Mouse (Mus musculus): ENCODE data around the gene Flrt2.

DNA sequence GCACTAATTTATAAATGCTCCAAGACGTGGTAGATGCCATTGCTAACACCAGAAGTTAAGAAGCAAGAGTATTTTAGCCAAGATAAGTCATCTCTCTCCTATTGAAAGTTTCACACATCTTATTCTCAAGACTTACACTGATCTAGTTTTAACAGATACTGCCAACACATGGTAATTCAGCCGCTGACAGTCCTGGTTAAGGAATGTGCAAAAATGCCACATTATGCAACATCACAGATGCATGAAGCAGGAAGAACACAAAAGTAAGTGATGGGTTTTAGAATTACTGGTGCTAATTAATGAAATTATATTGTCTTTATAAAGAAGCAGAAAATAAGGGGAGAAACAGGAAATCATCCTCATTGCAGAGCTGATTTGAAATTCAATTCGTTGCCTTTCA is 49.8 kb upstream of the Flrt2 start:
- TF ChIP-seq CTCF (IDR thresholded peaks at IDR 0.05; ENCODE audit: control insufficient read depth, insufficient read depth, insufficient read length): no peak
- no peak for TF ChIP-seq MYOD1 (IDR thresholded peaks at IDR 0.05; ENCODE audit: control insufficient read depth, insufficient read length, low read depth)
- no peak for TF ChIP-seq FOSL1 (IDR thresholded peaks at IDR 0.05; ENCODE audit: insufficient read depth, low read length, poor library complexity, severe bottlenecking)
- TF ChIP-seq CEBPB (IDR thresholded peaks at IDR 0.05; ENCODE audit: low read depth): peak; percentile 63
- no peak for TF ChIP-seq MAX (IDR thresholded peaks at IDR 0.05)
- TF ChIP-seq MYOG (IDR thresholded peaks at IDR 0.05; ENCODE audit: control insufficient read depth, extremely low read depth, insufficient read length): no peak
